Mouse (Mus musculus) large intestine, adult 2 months (tissue): ENCODE results near the gene Grap2. TPM values are rescaled to one million over a fixed set of nuclear protein-coding genes. Genes with fewer than 3 reads are reported as not detected.

Source experiments
- DNase-seq: peaks from one replicate; pipeline ENCODE4 v3.0.0-alpha.2; 2012; ENCODE audit warnings: low read depth, low spot score
- WGBS: fragments of 180-500 bp; shearing (Covaris S2); methylation state at CpG from one replicate; pipeline ENCODE4 v1.1.7; 2018; 5-methylcytosine and 5-hydroxymethylcytosine counted together
- polyA plus RNA-seq: library from polyadenylated mRNA; depleted of rRNA; stranded (reverse); fragments of >200 nt; gene quantifications from 2 replicates; pipeline ENCODE4 v1.2.3, GENCODE M21; 2012

Grap2 gene
- polyA plus RNA-seq, 1 experiment = 1.7 TPM

GRCm38 (mm10) chr15:80630147-80630546 lies 57.8 kb downstream of the Grap2 start:
- no peak for DNase-seq
- 67% methylated on average over 7 of the region's 7 CpGs for WGBS

GRCm38 (mm10) chr15:80630711-80631110 lies 58.3 kb downstream of the Grap2 start:
- DNase-seq = no peak
- 47% methylated on average over 14 of the region's 14 CpGs for WGBS

GRCm38 (mm10) chr15:80631311-80631710 lies 58.9 kb downstream of the Grap2 start:
- WGBS = 81% methylated on average over 2 of the region's 2 CpGs
- no peak for DNase-seq

GRCm38 (mm10) chr15:80632280-80632893 lies 60.0 kb downstream of the Grap2 start:
- DNase-seq = no peak

GRCm38 (mm10) chr15:80634391-80635193 lies 62.2 kb downstream of the Grap2 start:
- peak; percentile 77 for DNase-seq
- 39% methylated on average over 11 of the region's 11 CpGs for WGBS

More at GRCm38 (mm10) chr15:80632280-80632893, 60.0 kb downstream of the Grap2 start:
- 88% methylated on average over 13 of the region's 13 CpGs for WGBS

GRCm38 (mm10) chr15:80636757-80637372 lies 64.5 kb downstream of the Grap2 start:
- 81% methylated on average over 13 of the region's 13 CpGs for WGBS

GRCm38 (mm10) chr15:80639071-80639702 lies 66.8 kb downstream of the Grap2 start:
- no peak for DNase-seq
- 23% methylated on average over 11 of the region's 11 CpGs for WGBS

More at GRCm38 (mm10) chr15:80636757-80637372, 64.5 kb downstream of the Grap2 start:
- no peak for DNase-seq

- DNase-seq = no peak
- 95% methylated on average over 3 of the region's 3 CpGs for WGBS
These were observed 67.5 kb downstream of the Grap2 start for GRCm38 (mm10) chr15:80639874-80640273.

GRCm38 (mm10) chr15:80641702-80642435 lies 69.5 kb downstream of the Grap2 start:
- WGBS = 52% methylated on average over 2 of the region's 2 CpGs

GRCm38 (mm10) chr15:80645006-80645797 lies 72.8 kb downstream of the Grap2 start:
- 33% methylated on average over 17 of the region's 17 CpGs for WGBS

More at GRCm38 (mm10) chr15:80641702-80642435, 69.5 kb downstream of the Grap2 start:
- DNase-seq = peak; percentile 65

GRCm38 (mm10) chr15:80648977-80649606 lies 76.7 kb downstream of the Grap2 start:
- 51% methylated on average over 15 of the region's 15 CpGs for WGBS
- DNase-seq = no peak

More at GRCm38 (mm10) chr15:80645006-80645797, 72.8 kb downstream of the Grap2 start:
- peak; percentile 59 for DNase-seq

GRCm38 (mm10) chr15:80650412-80650811 lies 78.0 kb downstream of the Grap2 start:
- no peak for DNase-seq
- 95% methylated on average over 2 of the region's 2 CpGs for WGBS

- no peak for DNase-seq
- 64% methylated on average over 8 of the region's 8 CpGs for WGBS
These were observed 81.5 kb downstream of the Grap2 start for GRCm38 (mm10) chr15:80653865-80654264.

GRCm38 (mm10) chr15:80658815-80659471 lies 86.5 kb downstream of the Grap2 start:
- WGBS = 68% methylated on average over 6 of the region's 6 CpGs
- DNase-seq = no peak

GRCm38 (mm10) chr15:80660963-80661362 lies 88.6 kb downstream of the Grap2 start:
- 61% methylated on average over 4 of the region's 4 CpGs for WGBS
- DNase-seq = no peak

GRCm38 (mm10) chr15:80664444-80664843 lies 92.0 kb downstream of the Grap2 start:
- DNase-seq = no peak

More at GRCm38 (mm10) chr15:80664444-80664843, 92.0 kb downstream of the Grap2 start:
- 83% methylated on average over 4 of the region's 4 CpGs for WGBS
